Mouse (Mus musculus) ES-E14 (cell line): ENCODE measurements around the gene Galns.

Experiments used
- CHD2 ChIP-seq: IDR thresholded peaks from 2 replicates; pipeline ENCODE4 v1.6.1; 2014; ENCODE audit warnings: mild to moderate bottlenecking, low read depth, low read length, inconsistent platforms
- HCFC1 ChIP-seq: IDR thresholded peaks from 2 replicates; pipeline ENCODE4 v1.6.1; 2012; ENCODE audit warnings: low read length, inconsistent platforms, borderline replicate concordance; ENCODE audit not compliant: insufficient read depth
- ZC3H11A ChIP-seq: IDR thresholded peaks from 2 replicates; pipeline ENCODE4 v1.6.1; 2012; ENCODE audit warnings: low read depth, mild to moderate bottlenecking, inconsistent platforms, low read length, borderline replicate concordance
- ZNF384 ChIP-seq: IDR thresholded peaks from 2 replicates; pipeline ENCODE4 v1.6.1; 2012; ENCODE audit warnings: low read depth, low read length, inconsistent platforms

- TF ChIP-seq HCFC1 (no peak), ZC3H11A (no peak), ZNF384 (no peak), CHD2 (no peak)
These were observed 12.8 kb upstream of the Galns start for GRCm38 (mm10) chr8:122623844-122624642.
